Mouse (Mus musculus): ENCODE results near the gene Rxfp1. TPM values are rescaled to one million over a fixed set of nuclear protein-coding genes. Genes with fewer than 3 reads are reported as not detected.

Rxfp1 gene
- total RNA-seq, 2 experiments from 2014 or later = 27.1 to 27.5 TPM

GRCm38 (mm10) chr3:79673082-79673481, 64.6 kb downstream of the Rxfp1 start:
- intact Hi-C loops (cut with DNase I) = loop anchor here (2.0 kb wide), 1 partner anchor 136 kb away; no protein-coding TSS in a partner anchor
- DNase-seq = peak; percentile 65

GRCm38 (mm10) chr3:79672188-79672587, 65.5 kb downstream of the Rxfp1 start:
- DNase-seq = no peak
- intact Hi-C loops (cut with DNase I) = loop anchor here (2.0 kb wide), 1 partner anchor 137 kb away; no protein-coding TSS in a partner anchor

- intact Hi-C loops (cut with DNase I) = no loop called here
Measured at GRCm38 (mm10) chr3:79670556-79670955, 67.1 kb downstream of the Rxfp1 start.

GRCm38 (mm10) chr3:79664787-79665408, 72.8 kb downstream of the Rxfp1 start:
- intact Hi-C loops (cut with DNase I) = no loop called here
- DNase-seq = peak; percentile 26

More at GRCm38 (mm10) chr3:79670556-79670955, 67.1 kb downstream of the Rxfp1 start:
- DNase-seq = no peak

- intact Hi-C loops (cut with DNase I) = no loop called here
- DNase-seq = no peak
Measured at GRCm38 (mm10) chr3:79656682-79657081, 81.0 kb downstream of the Rxfp1 start.

GRCm38 (mm10) chr3:79652129-79652528, 85.6 kb downstream of the Rxfp1 start:
- DNase-seq = no peak
- intact Hi-C loops (cut with DNase I) = no loop called here

GRCm38 (mm10) chr3:79629416-79629730, 108.3 kb downstream of the Rxfp1 start, which contains the start of gene Etfdh:
Etfdh (minus strand) TSS chr3:79629500.
- DNase-seq = peak; percentile 97
- intact Hi-C loops (cut with DNase I) = no loop called here

- DNase-seq = peak; percentile 96
- intact Hi-C loops (cut with DNase I) = no loop called here
Measured at GRCm38 (mm10) chr3:79628561-79629415, 108.9 kb downstream of the Rxfp1 start, which contains the start of gene 4930579G24Rik. 4930579G24Rik (plus strand) TSS chr3:79629079.

GRCm38 (mm10) chr3:79628182-79628560, 109.5 kb downstream of the Rxfp1 start:
- no peak for DNase-seq
- intact Hi-C loops (cut with DNase I) = no loop called here

GRCm38 (mm10) chr3:79627484-79628181, 110.0 kb downstream of the Rxfp1 start:
- intact Hi-C loops (cut with DNase I) = no loop called here
- no peak for DNase-seq

GRCm38 (mm10) chr3:79609886-79610285, 127.8 kb downstream of the Rxfp1 start:
- intact Hi-C loops (cut with DNase I) = no loop called here
- DNase-seq = no peak

GRCm38 (mm10) chr3:79595468-79595867, 142.2 kb downstream of the Rxfp1 start:
- intact Hi-C loops (cut with DNase I) = loop anchor here (5.0 kb wide), 1 partner anchor 523 kb away; no protein-coding TSS in a partner anchor
- DNase-seq = no peak

- no peak for DNase-seq
- intact Hi-C loops (cut with DNase I) = no loop called here
Measured at GRCm38 (mm10) chr3:79591793-79592471, 145.7 kb downstream of the Rxfp1 start.

Other genes starting within 250 kb of the Rxfp1 start
- gene Fnip2, start 170.1 kb downstream of the Rxfp1 start, total RNA-seq (2021) = 10 to 100 TPM; 42.9 to 46.9 TPM
- gene Ppid, start 146.5 kb downstream of the Rxfp1 start, total RNA-seq (2021) = 10 to 100 TPM; 75.0 to 78.1 TPM
- 1 to 10 TPM; 1.6 to 2.5 TPM for gene 4930579G24Rik, start 108.8 kb downstream of the Rxfp1 start, total RNA-seq (2021)
- gene Etfdh, start 108.4 kb downstream of the Rxfp1 start, total RNA-seq (2021) = 10 to 100 TPM; 27.0 to 30.0 TPM
- gene Tmem144, start 114.9 kb upstream of the Rxfp1 start, total RNA-seq (2021) = 1 to 10 TPM; 2.8 to 3.6 TPM
- 1 to 10 TPM; 3.4 to 4.1 TPM for gene Fam198b, start 146.7 kb upstream of the Rxfp1 start, total RNA-seq (2021)